In the genomic region with DNA sequence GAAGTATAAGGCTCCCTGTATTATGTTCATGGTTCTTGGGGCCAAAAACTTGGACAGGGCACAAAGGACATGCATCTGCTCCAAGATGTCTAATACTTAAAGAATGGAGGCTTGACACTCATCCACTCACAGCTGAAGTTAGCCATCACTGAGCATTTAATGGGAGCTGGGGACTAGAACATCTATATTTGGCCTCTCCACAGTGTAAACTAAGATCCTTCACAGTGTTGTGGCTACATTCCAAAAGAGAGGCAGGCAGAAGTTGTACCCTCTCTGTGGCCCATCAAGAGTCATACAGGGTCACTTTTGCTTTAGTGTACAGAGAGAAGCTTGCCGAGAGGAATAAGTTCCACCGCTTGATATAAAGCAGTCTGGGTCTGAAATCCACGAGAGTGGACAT, we compare ENCODE assay signal across 24 mouse cellular contexts.
"Had no signal": no experiment of that assay in that cellular context is flagged by ENCODE, and none has a peak within 500 bp of the region (broad histone marks: within the 10 kb centered on the region; RNA-seq: fewer than 3 reads in every experiment).

No protein-coding gene starts in this region.

- H3K36me3 ChIP-seq: heart, embryonic 12.5 days; hindbrain, embryonic 10.5 days; hindbrain, embryonic 12.5 days; intestine, embryonic 15.5 days; limb, embryonic 10.5 days; limb, embryonic 12.5 days had no signal

- H3K27ac ChIP-seq: gastrocnemius, adult 2 months; heart, adult 2 months; hindbrain, embryonic 10.5 days; hindbrain, embryonic 12.5 days; hindbrain, embryonic 14.5 days; intestine, embryonic 15.5 days; layer of hippocampus, adult 2 months; left cerebral cortex, adult 2 months; limb, embryonic 10.5 days; limb, embryonic 12.5 days had no signal

- H3K4me1 ChIP-seq: hindbrain, embryonic 10.5 days; hindbrain, embryonic 12.5 days; intestine, embryonic 15.5 days; limb, embryonic 10.5 days; limb, embryonic 12.5 days had no signal

- DNase-seq: gastrocnemius, adult 2 months; gastrocnemius, postnatal 10 days; gastrocnemius, postnatal 25 days; heart, adult 2 months; heart, postnatal 14 days; heart, postnatal 36 days; kidney, adult 18-20 months; kidney, adult 8-10 months; kidney, postnatal 10 days; kidney, postnatal 25 days; kidney, postnatal 4 days had no signal

- H3K27me3 ChIP-seq: heart, embryonic 12.5 days; hindbrain, embryonic 12.5 days; intestine, embryonic 15.5 days; limb, embryonic 12.5 days had no signal

- H3K4me2 ChIP-seq: heart, embryonic 12.5 days; hindbrain, embryonic 12.5 days; hindbrain, embryonic 14.5 days; intestine, embryonic 15.5 days; limb, embryonic 12.5 days had no signal

- H3K9ac ChIP-seq: heart, embryonic 12.5 days; hindbrain, embryonic 12.5 days; hindbrain, embryonic 14.5 days; intestine, embryonic 15.5 days; limb, embryonic 12.5 days had no signal

- H3K9me3 ChIP-seq: heart, embryonic 12.5 days; hindbrain, embryonic 10.5 days; hindbrain, embryonic 12.5 days; intestine, embryonic 15.5 days; limb, embryonic 10.5 days; limb, embryonic 12.5 days had no signal

- H3K4me3 ChIP-seq: gastrocnemius, adult 2 months; heart, adult 2 months; heart, embryonic 12.5 days; hindbrain, embryonic 10.5 days; hindbrain, embryonic 12.5 days; intestine, embryonic 15.5 days; layer of hippocampus, adult 2 months; left cerebral cortex, adult 2 months; limb, embryonic 10.5 days; limb, embryonic 12.5 days had no signal

- ATAC-seq: forebrain, embryonic 16.5 days; hindbrain, embryonic 16.5 days; inflammation-experienced regulatory T-cells, adult 6 months; intestine, embryonic 15.5 days; intestine, postnatal 0 days had no signal
